Mouse (Mus musculus) CH12.LX (cell line): ENCODE results near the gene Luzp2.

Experiments used
- CHD2 ChIP-seq: IDR thresholded peaks from 2 replicates; pipeline ENCODE4 v1.6.1; 2011; ENCODE audit warnings: low read length, improper control_type of control experiment
- CTCF ChIP-seq, 2 experiments: IDR thresholded peaks in 1 of 2; conservative IDR thresholded peaks in 1 of 2; 2 replicates each; pipeline ENCODE4 v1.5.1; 2011 to 2012; ENCODE audit warnings: low read depth in 2 of 2, low read length in 2 of 2, improper control_type of control experiment in 1 of 2, inconsistent platforms in 1 of 2, mild to moderate bottlenecking in 1 of 2, moderate library complexity in 1 of 2
- E2F4 ChIP-seq: IDR thresholded peaks from 2 replicates; pipeline ENCODE4 v1.6.1; 2011; ENCODE audit warnings: low read depth, low read length, improper control_type of control experiment; ENCODE audit not compliant: insufficient replicate concordance
- ELF1 ChIP-seq: IDR thresholded peaks from 2 replicates; pipeline ENCODE4 v1.6.1; 2014; ENCODE audit warnings: low read depth, mild to moderate bottlenecking, inconsistent platforms, low read length, improper control_type of control experiment
- EP300 ChIP-seq: IDR thresholded peaks from 2 replicates; pipeline ENCODE4 v1.6.1; 2011; ENCODE audit warnings: low read length, improper control_type of control experiment
- ETS1 ChIP-seq: conservative IDR thresholded peaks from 2 replicates; pipeline ENCODE4 v1.6.1; 2012; ENCODE audit warnings: low read depth, mild to moderate bottlenecking, inconsistent platforms, low read length, improper control_type of control experiment, moderate library complexity
- KAT2A ChIP-seq: IDR thresholded peaks from 2 replicates; pipeline ENCODE4 v1.6.1; 2012; ENCODE audit warnings: low read length, improper control_type of control experiment, inconsistent platforms; ENCODE audit not compliant: insufficient replicate concordance
- MAX ChIP-seq: IDR thresholded peaks from 2 replicates; pipeline ENCODE4 v1.6.1; 2011; ENCODE audit warnings: low read length, improper control_type of control experiment
- MAZ ChIP-seq: IDR thresholded peaks from 2 replicates; pipeline ENCODE4 v1.6.1; 2012; ENCODE audit warnings: low read depth, mild to moderate bottlenecking, inconsistent platforms, low read length, improper control_type of control experiment, moderate library complexity
- MEF2A ChIP-seq: IDR thresholded peaks from 2 replicates; pipeline ENCODE4 v1.6.1; 2014; ENCODE audit warnings: low read depth, mild to moderate bottlenecking, inconsistent platforms, low read length, improper control_type of control experiment, borderline replicate concordance
- NRF1 ChIP-seq: IDR thresholded peaks from 2 replicates; pipeline ENCODE4 v1.6.1; 2014; ENCODE audit warnings: low read depth, mild to moderate bottlenecking, inconsistent platforms, low read length, improper control_type of control experiment, moderate library complexity
- POLR2A ChIP-seq: IDR thresholded peaks from 2 replicates; pipeline ENCODE4 v1.6.1; 2011; ENCODE audit warnings: low read depth, mild to moderate bottlenecking, improper control_type of control experiment, low read length
- TBP ChIP-seq: conservative IDR thresholded peaks from 2 replicates; pipeline ENCODE4 v1.6.1; 2011; ENCODE audit warnings: low read depth, low read length, improper control_type of control experiment
- USF1 ChIP-seq: IDR thresholded peaks from 2 replicates; pipeline ENCODE4 v1.6.1; 2014; ENCODE audit warnings: low read depth, mild to moderate bottlenecking, inconsistent platforms, low read length, improper control_type of control experiment

DNA sequence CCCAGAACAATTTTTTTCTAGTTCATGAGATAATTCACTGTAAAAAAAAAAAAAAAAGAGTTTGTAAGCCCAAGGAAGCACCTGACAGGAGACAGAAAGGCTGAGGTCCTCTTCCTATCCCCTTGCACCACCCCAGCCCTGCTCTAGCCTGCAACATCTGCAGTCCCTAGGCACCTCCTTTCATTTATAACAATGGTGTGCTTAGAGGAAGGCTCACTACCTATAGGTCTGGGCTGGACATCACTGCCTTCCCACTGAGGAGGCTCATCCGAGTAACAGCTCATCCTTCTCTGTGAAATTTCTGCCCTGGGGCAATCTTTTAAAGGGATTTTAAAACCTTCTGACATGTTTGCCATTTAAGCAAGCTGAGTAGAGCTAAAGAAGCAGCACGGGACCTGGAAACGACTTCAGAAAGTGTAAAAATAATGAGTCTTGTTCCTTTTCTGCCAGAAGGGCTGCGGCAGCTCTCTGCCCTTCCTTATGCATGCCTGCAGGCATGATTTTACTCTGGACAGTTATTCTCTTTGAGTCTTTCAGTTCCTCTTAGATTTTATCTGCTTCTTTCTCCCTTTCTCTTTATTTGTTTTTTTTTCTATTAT, 174.0 kb downstream of the Luzp2 start:
- no peak for TF ChIP-seq MAZ
- no peak for TF ChIP-seq EP300
- TF ChIP-seq CTCF (conservative IDR thresholded peaks at IDR 0.05 in 1 of 2, IDR thresholded peaks at IDR 0.05 in 1 of 2; ENCODE audit: low read depth in 2 of 2, low read length in 2 of 2), result no peak
- TF ChIP-seq POLR2A, result no peak
- TF ChIP-seq KAT2A, result no peak
- TF ChIP-seq ELF1, result no peak
- TF ChIP-seq CHD2, result no peak
- TF ChIP-seq NRF1, result no peak
- TF ChIP-seq TBP, result no peak
- TF ChIP-seq ETS1, result no peak
- TF ChIP-seq E2F4, result no peak
- TF ChIP-seq USF1, result no peak
- no peak for TF ChIP-seq MAX
- no peak for TF ChIP-seq MEF2A
